Mouse (Mus musculus): ENCODE results near the gene Rbbp7. TPM values are rescaled to one million over a fixed set of nuclear protein-coding genes. Genes with fewer than 3 reads are reported as not detected.
"Not testable (repeated sequence)": the region's sequence is repeated elsewhere in the genome, so short reads cannot be mapped to it uniquely, and the experiment has no call there.

Rbbp7 gene
- 10 to 100 TPM; 84.3 to 85.5 TPM for total RNA-seq (2021)
- long read RNA-seq, experiment 1, transcript Rbbp7-201 (12 exons, 2,244 nt): major isoform, 167 of 175 reads
- long read RNA-seq, experiment 1, partial matches to known transcripts: 3 of 175 reads
- long read RNA-seq, experiment 1, other reads (novel, unspliced or antisense): 5 of 175 reads
- long read RNA-seq, experiment 2, transcript Rbbp7-201 (12 exons, 2,244 nt): major isoform, 130 of 138 reads
- long read RNA-seq, experiment 2, partial matches to known transcripts: 1 of 138 reads
- long read RNA-seq, experiment 2, other reads (novel, unspliced or antisense): 6 of 138 reads

DNA sequence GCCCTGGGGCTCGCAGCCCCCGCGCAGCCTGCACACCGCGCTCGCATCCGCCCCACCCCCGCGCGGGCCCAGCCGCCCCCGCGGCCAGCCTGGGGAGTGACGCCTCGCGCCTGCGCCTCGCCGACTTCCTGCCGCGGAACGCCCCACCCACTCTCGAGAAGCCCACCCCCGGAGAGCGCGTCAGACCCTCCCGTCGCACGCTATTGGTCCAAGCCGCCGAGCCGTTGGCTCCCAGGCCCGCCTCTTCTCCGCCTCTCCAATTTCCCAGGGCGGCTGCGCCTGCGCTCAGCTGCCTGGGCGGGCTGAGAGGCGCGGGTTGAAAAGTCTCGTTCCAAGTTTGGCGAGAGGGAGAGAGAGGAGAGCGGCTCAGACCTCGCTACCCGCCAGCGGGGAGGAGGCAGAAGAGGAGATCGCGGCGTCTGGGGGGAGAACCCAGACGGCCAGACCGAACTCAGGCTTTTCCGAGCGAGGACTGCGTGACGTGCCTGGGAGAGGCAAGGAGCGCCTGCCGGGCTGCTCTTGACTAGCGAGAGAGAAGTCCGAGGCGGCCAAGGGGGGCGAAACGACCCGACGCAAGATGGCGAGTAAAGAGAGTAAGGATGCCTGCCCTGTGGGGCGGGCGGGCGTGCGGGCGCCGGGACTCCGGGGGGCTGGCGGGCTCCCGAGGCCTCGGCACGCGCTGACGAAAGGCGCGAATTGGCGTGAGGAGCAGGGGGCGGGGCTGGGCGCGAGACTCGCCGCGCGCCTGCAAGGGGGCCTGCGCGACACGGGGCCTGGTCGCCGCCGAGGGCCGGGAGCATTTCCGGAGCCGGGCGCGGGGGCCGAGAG is at the start of gene Rbbp7:
TSS of gene Rbbp7 (plus strand) at position 288 of the 828 bp plus-strand sequence.
- peak; percentile 89 for DNase-seq (ENCODE audit: low spot score)

DNA sequence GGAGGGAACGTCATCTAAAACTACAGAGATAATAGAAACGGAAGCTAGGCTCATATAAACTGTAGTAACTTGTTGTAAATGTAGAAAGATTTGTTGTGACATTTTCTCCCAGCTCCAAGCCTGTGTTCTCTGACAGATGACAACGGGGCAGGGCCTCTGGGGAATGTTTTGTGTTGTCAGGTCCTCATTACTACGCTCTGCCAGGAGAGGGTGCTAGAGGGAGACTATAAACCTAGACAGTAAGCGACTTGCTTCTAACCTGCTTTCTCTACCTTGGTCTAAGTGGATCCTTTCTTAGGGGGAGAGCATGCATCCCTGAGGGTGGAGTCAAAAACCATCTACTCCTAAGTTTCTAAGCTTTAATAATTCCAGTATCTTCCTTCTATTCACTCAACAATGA is 42.4 kb upstream of the Rbbp7 start:
- DNase-seq (ENCODE audit: low spot score): peak; percentile 34

DNA sequence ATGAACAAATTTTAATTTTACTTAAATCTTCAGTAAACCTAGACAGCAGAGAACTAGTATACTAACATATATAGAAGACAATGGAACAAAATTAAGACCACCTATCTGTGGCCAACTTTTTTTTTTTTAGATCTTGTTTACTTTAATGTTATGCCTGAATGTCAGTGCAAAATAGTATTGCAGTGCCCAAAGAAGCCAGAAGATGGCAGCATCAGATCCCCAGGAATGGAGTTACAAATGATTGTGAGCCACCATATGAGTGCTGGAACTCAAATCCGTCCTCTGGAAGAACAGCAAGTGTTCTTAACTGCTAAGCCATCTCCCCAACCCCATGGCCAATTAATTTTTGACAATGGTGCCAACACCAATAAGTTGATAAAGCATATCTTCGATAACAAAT is 40.6 kb upstream of the Rbbp7 start:
- DNase-seq (ENCODE audit: low spot score): peak; percentile 41

DNA sequence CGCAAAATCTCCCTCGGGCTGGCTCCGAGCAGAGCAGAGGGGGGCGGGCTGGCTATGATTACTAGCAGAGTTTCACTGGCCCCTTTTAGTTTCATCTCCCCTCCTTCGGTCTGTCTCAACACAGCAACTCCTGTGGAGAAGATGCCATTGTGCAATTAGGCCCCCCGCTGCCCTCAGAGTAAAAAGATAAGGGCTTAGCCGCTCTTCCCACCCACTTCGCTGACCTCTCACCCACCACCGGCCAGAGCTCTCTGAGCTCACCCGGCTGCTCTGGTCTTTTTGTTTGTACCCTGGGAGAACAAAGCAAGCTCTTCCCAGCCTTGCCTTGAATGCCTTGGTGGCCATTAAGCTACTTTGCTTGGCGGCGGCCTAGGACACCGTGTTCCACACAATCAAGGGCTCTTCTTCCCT is 32.8 kb upstream of the Rbbp7 start:
- no peak for DNase-seq (ENCODE audit: low spot score)

DNA sequence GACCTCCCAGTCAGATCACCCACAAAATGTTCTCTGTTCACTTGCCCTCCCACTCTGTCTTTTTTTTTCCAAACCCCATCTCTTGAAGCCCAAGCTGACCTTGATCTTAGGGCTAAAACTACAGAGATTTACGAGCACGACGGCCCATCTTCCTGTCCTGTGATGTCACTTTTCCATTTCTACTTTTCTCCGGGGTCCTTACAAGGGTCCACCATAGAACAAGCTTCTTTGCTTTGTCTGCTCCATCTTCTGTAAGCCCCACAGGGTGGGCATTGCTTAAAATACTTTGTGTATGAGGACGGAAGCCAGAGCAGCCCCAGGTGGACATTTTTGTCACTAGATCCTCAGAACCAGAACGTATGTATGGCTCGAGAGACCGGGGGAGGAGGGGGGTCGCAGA is 32.4 kb upstream of the Rbbp7 start:
- no peak for DNase-seq (ENCODE audit: low spot score)

DNA sequence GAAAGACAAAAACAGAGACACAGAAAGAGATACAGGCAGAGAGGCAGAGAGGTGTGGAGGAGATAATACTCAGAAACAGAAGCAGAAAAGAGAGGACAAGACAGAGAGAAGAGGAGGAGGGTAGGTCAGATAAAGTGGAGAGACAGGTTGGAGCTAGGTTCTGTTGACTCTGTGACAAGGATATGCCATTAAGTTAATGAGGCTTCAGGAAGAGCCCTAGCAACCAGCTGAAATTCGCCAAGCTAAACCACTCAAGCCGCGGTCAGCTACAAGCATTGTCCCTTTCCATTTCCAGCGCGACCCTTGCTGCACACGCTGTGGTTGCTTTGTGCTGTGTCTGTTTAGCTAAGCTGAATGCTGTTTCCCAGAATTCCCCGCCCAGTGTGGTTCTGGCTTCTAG is 32.0 kb upstream of the Rbbp7 start:
- DNase-seq (ENCODE audit: low spot score): no peak

DNA sequence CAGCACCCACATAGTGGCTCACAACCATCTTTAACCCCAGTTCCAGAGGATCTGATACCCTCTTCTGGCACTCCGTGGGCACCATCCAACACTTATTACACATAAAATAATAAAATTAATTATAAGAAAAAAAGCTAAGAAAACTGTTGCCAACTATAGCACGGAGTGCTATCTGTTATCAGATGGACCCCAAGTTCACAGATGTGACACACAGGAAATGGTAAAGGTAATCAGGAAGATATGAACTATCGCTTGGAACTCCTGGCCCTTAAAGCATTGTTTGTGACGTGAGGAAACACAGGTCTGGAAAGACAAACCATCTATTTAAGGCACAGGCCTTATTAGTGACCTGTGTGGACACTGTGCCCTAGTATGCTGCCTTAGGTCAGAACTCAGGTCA is 30.2 kb upstream of the Rbbp7 start:
- DNase-seq (ENCODE audit: low spot score): no peak

DNA sequence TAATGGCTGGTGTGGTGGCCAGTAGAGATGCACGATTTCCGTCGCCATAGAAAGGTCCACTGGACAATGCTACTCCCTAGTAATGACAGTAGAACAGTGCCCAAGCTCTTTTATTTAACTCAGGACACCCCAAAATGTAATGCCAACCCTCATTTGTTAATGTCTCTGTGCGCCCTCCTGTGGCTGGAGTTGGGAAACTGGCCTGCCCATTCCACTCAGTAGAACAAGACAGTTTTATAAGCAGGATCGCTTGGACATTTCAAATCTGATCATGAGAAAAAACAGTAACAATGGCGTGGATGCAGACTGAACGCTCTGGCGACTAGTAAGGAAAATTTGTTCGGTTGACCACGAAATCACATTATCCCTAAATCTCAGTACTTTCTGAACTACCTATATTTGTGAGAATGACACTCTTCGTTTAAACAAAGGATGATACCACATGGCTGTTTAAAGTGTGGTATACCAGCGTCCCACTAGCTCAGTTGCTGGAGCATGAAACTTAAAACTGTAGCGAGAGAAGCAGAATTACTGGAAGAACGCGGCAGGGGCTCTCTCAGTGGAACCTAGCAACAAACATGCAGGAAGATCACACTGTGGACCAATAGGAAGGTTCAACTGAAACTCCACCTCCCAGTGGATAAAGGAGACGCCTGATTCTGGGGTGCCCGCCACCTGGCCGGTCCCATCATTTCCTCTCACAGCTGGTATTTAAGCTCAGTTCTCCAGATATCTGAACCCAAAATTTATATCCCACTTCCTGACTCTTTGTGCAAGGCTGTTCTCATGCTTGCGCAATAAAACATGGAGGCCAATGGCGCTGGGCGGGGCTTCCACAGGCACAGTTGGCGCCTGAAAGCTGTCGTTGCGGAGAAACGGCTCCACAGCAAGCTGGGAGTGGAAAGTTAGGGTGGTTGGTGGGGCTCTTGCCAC is 24.9 kb upstream of the Rbbp7 start:
- DNase-seq (ENCODE audit: low spot score): peak; percentile 45

DNA sequence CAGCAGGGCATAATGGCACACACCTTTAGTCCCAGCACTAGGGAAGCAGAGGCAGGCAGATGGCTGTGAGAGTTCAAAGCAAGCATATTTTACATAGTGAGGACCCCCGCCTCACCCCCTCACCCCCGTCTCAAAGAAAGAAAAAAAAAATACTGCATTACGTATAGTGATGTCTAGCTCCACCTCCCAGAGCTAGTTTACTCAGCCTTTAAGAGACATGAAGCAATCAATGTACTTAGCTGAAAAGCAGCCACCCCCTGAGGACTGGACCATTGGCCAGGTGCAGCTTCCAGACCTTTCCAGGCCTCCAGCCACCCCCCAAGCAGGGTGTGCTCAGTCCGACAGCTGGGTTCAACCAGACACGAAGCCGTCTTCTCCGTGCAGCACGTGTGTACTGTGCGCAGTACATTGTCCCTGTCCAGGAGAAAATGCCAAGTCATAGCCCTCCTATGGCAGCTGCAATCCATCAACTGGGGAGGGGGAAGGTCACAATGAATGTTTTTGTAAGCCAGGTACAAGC is 24.0 kb upstream of the Rbbp7 start:
- no peak for DNase-seq (ENCODE audit: low spot score)

DNA sequence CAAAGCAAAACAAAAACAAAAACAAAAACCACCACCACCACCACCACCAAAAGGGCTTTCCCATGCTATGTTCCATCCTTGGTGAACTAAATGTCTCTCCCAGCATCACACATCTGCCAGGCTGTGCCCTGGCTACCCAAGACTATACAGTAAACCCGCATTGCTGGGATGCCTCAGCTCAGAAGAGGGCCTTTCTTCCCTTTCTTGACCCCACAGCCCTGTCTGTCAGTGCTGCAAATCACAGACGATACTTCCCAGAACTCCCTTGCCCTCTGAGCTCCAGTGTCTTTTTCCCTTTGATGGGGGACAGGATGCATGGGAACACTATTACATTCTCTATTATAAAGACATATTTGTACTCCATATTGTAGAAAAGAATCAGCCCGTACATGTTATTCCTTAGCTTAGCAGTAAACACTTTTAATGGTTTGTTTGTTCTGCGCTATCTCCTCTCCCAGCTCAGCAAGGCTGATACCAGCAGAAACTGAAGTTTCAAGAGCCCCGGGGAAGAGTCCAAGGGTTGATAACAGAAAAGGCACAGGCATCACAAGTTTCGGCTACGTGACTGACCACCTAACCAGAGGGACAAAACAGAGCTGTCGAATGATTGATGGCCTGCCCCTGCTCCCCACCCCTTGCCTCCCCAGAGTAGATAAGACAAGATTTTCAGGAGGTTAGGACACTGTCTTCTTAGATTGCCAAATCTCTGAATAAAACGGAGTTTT is 11.3 kb upstream of the Rbbp7 start:
- DNase-seq (ENCODE audit: low spot score): no peak

DNA sequence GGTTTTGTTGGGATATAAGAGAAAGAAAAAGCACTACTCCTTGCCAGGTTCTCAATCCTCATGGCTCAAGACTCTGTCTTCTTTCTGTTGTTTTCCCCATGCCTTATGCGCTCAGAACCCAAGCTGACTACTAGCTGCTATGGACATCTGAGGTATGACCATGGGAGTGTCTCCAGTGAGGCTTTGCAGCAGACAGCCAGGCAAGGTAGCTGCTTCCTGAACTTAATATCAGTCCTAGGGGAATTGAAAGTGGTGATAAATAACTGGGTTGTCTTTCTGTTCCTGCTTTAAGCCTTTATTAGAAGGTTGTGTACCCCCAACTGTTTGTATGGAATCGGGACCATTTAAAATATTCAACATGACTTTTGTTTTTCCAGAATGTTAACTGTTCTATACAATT is 7.8 kb upstream of the Rbbp7 start:
- no peak for DNase-seq (ENCODE audit: low spot score)

DNA sequence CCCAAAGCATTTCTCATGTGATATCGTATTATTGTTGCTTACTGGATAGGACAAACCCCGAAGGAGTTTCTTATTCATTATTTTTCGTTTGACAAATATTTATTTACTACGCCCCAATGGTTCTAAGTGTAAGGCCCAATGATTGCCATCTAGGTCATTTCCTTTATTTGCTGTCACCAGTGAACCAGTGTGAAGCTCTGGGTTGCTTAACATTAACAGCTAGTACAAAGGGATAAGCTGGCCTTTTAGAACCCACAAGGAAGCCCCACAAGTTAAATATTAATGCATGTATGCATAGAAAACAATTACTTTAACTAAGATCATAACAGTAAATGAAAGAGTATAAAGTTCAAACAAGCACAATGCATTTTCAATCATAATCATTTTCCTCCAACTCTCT is 5.9 kb upstream of the Rbbp7 start:
- DNase-seq (ENCODE audit: low spot score): no peak

DNA sequence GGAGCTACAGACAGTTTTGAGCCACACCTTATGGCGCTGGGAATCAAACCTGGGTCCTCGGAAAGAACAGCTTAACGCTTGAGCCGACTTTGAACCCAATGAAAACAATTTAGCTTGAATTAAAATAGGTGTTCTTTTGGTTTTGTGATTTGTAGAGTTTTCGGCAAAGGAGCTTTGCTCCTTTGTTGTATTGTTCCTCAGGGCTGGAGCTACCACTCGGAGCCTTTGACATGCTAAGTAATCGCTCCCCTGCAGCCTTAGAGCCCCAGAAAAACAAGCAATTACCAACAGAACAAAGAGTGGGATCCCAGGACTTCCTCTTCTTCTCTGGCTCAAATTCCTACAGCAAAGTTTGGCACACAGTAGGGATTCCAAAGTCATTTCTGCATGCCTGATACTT is 4.1 kb upstream of the Rbbp7 start:
- no peak for DNase-seq (ENCODE audit: low spot score)

DNA sequence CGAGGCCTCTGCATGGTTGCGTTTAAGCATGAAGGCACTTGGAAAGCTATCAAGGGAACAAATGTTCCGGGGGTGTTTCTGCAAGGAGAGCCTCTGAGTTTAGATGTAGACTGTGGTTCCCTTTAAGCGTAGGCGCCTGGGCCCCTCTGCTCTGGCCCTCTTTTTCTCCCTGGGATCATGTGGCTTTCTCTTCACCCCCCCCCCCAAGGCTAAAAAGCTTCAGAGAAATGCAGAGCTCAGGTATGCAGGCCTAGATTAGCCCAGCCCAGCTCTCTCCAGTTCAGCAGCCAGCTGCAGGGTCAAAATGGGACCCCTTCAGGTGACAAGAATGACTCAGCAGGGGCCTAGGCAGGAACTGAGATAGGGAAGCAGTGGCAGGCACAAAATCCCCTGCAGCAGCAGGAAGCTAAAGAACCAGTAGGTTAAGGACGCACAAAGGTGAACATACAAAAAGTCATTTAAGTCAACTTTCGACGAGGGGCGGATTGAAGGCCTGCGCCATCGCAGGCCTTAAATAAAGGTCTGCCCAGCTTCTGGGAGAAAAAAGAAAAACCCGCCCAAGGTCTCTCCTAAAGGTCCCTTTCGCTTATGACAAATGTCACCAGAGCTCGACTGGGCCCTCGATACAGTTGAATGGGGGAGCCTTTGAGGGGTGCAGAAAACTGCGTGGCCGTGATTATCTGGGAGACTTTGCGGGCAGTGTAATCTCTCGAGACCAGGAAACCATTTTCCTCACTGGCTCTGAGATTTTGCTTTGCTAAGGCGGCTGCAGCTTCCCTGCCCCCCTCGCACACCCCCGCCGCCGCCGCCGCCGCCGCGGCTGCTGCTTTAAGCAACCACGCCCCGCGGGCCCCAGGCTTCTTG is 719 bp upstream of the Rbbp7 start:
- no peak for DNase-seq (ENCODE audit: low spot score)

DNA sequence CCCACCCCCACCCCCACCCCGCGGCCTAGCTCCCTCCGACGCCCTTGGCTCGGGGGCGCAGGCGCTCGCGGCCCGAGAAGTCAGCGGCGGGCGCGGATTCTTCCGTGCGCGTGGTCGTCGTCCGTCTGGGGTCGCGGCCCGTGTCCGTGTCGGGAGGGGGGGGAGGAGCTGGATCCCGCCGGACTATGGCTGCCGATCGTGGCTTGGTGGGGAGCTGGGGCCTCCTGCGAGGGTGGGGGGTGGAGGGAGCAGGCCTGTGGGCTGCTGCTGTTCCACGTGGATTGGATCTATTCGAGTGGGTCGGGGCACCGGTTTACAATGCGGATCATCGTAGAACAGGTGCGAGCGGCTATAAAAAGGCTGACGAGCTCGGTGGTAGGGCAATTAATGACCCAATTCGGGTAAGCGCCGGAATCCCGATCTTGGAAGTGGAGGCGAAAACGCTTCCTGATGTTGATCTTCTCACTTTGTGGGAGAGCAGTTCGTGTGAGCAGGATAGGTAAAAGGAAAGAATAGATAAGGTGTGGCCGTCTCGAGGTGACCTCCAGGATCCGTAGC is 835 bp downstream of the Rbbp7 start:
- peak; percentile 2 for DNase-seq (ENCODE audit: low spot score)

DNA sequence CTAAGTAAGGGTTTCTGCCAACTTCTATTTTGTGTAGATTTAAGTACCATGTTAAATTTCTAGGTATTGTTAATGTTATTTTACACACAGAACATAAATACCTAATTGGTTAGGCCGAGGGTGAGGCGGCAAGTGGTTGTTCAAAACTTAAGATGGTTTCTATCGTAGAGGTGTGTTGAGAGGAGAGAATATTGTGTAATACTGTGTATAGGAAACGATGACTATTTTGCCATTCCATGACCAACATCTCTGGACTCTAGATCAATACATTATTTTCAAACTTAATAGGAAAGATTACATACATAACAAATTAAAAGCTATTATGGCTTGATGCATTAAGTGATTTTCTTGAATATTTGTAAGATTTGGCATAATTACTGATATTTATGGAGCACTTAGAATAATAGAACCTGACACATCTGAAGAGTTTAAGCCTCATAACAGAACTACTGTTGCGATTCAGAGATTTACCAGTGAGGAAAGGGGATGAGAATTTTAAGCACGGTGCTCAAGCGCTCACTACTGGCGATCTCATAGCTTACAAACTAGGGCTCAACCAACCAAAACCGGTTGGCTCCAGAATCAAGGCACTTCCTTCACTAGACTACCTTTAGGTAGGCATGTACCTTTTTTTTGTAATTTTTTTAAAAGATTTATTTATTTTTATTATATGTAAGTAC is 1.7 kb downstream of the Rbbp7 start:
- no peak for DNase-seq (ENCODE audit: low spot score)

DNA sequence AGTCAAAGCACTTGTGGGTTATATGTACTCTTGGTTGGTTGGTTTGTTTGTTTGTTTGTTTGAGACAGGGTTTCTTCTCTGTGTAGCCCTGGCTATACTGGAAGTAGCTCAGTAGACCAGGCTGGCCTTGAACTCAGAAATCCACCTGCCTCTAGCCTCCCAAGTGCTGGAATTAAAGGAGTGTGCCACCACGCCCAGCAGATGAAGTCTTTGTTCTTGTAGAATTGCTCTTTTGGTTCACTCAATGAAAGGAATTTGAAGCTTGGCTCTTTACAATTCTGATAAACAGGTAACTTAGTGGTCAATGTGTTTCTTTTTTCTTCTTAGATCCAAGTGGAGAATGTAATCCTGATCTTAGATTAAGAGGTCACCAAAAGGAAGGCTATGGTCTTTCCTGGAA is 10.5 kb downstream of the Rbbp7 start:
- DNase-seq (ENCODE audit: low spot score): no peak

DNA sequence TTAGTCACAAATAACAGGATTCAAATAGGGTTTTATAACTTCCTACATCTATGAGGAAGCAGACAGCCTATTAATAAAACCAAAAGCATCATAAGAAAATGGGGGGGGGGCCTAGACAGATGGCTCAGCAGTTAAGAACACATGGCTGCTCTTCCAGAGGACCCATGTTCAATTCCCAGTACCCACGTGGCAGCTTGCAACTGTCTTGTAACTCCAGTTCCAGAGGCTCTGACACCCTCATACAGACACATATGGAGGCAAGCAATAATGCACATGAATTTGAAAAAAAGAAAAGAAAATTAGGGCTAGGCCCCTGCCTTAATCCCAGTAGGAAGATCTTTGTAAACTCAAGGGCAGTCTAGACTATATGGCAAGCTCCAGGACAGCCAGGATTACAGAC is 28.2 kb downstream of the Rbbp7 start:
- no peak for DNase-seq (ENCODE audit: low spot score)

DNA sequence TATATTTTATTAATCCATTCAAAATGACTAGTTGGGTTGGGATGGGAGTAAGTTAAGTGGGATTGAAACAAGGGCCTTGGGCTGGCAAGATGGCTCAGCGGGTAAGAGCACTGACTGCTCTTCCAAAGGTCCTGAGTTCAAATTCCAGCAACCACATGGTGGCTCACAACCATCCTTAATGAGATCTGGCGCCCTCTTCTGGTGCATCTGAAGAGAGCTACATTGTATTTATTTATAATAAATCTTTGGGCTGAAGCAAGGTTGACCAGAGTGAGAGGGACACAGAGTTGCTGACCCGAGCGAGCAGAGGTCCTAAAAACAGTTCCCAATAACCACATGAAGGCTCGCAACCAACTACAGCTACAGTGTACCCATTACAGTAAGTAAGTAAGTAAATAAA is 31.2 kb downstream of the Rbbp7 start:
- not testable (repeated sequence) for DNase-seq (ENCODE audit: low spot score)
